Mouse (Mus musculus) MEL (cell line): ENCODE data around the gene Il17ra. TPM values are rescaled to one million over a fixed set of nuclear protein-coding genes. Genes with fewer than 3 reads are reported as not detected.

Source experiments
- DNase-seq: peaks from one replicate; pipeline ENCODE4 v3.0.0; 2011; ENCODE audit warnings: low read depth, low spot score
- H3K27ac ChIP-seq: 2 replicates; pipeline ENCODE4 v1.5.1; 2012; ENCODE audit warnings: low read depth, mild to moderate bottlenecking, control low read depth, low read length, moderate library complexity; ENCODE audit not compliant: control insufficient read depth
- H3K27me3 ChIP-seq, 2 experiments: fragments of 150-350 bp in 1 of 2; sonication (generic) in 1 of 2; 2 replicates each; pipeline ENCODE4 v1.6.1; 2012; ENCODE audit warnings: low read length in 2 of 2, mild to moderate bottlenecking in 2 of 2, improper control_type of control experiment in 1 of 2, moderate library complexity in 1 of 2; ENCODE audit not compliant: insufficient read depth in 2 of 2, control insufficient read depth in 1 of 2
- H3K36me3 ChIP-seq, 2 experiments: 2 replicates each; pipeline ENCODE4 v1.6.1; 2012 to 2014; ENCODE audit warnings: low read length in 2 of 2, improper control_type of control experiment in 1 of 2, inconsistent platforms in 1 of 2, mild to moderate bottlenecking in 1 of 2; ENCODE audit not compliant: insufficient read depth in 2 of 2, control insufficient read depth in 1 of 2
- H3K4me1 ChIP-seq, 2 experiments: fragments of 150-350 bp in 1 of 2; sonication (generic) in 1 of 2; 2 replicates each; pipeline ENCODE4 v1.6.1; 2012; ENCODE audit warnings: low read length in 2 of 2, improper control_type of control experiment in 1 of 2, mild to moderate bottlenecking in 1 of 2; ENCODE audit not compliant: insufficient read depth in 2 of 2, control insufficient read depth in 1 of 2
- H3K4me3 ChIP-seq, 2 experiments: fragments of 150-350 bp in 1 of 2; sonication (generic) in 1 of 2; 2 replicates each; pipeline ENCODE4 v1.5.1; 2012; ENCODE audit warnings: low read depth in 2 of 2, low read length in 2 of 2, mild to moderate bottlenecking in 2 of 2, moderate library complexity in 2 of 2, control low read depth in 1 of 2, improper control_type of control experiment in 1 of 2; ENCODE audit not compliant: control insufficient read depth in 1 of 2, insufficient read depth in 1 of 2
- H3K79me2 ChIP-seq: 2 replicates; pipeline ENCODE4 v1.6.1; 2012; ENCODE audit warnings: mild to moderate bottlenecking, low read length, moderate library complexity; ENCODE audit not compliant: control insufficient read depth, poor library complexity, insufficient read depth
- H3K9ac ChIP-seq: 2 replicates; pipeline ENCODE4 v1.6.1; 2012; ENCODE audit warnings: low read depth, mild to moderate bottlenecking, control low read depth, low read length, moderate library complexity; ENCODE audit not compliant: control insufficient read depth, poor library complexity, severe bottlenecking
- H3K9me3 ChIP-seq: fragments of 150-350 bp; sonication (generic); replicated peaks from 2 replicates; pipeline ENCODE4 v1.6.1; 2012; ENCODE audit warnings: mild to moderate bottlenecking, low read length, improper control_type of control experiment, moderate library complexity; ENCODE audit not compliant: insufficient read depth
- BHLHE40 ChIP-seq: IDR thresholded peaks from 2 replicates; pipeline ENCODE4 v1.6.1; 2012; ENCODE audit warnings: low read depth, mild to moderate bottlenecking, inconsistent platforms, low read length, improper control_type of control experiment, borderline replicate concordance
- CHD2 ChIP-seq: IDR thresholded peaks from 2 replicates; pipeline ENCODE4 v1.6.1; 2011; ENCODE audit warnings: low read length, improper control_type of control experiment
- CTCF ChIP-seq, 3 experiments: IDR thresholded peaks in 2 of 3; conservative IDR thresholded peaks in 1 of 3; 2 replicates each; pipeline ENCODE4 v1.5.1; 2011 to 2012; ENCODE audit warnings: low read length in 3 of 3, low read depth in 2 of 3, mild to moderate bottlenecking in 2 of 3, improper control_type of control experiment in 1 of 3, inconsistent platforms in 1 of 3, mixed read lengths in 1 of 3, moderate library complexity in 1 of 3; ENCODE audit not compliant: control insufficient read depth in 1 of 3, insufficient read depth in 1 of 3, poor library complexity in 1 of 3, severe bottlenecking in 1 of 3
- E2F4 ChIP-seq: IDR thresholded peaks from 2 replicates; pipeline ENCODE4 v1.6.1; 2011; ENCODE audit warnings: low read depth, low read length, improper control_type of control experiment, borderline replicate concordance
- ELF1 ChIP-seq: IDR thresholded peaks from 2 replicates; pipeline ENCODE4 v1.6.1; 2014; ENCODE audit warnings: low read depth, mild to moderate bottlenecking, inconsistent platforms, low read length, improper control_type of control experiment, moderate library complexity
- EP300 ChIP-seq, 2 experiments: IDR thresholded peaks; 2 replicates each; pipeline ENCODE4 v1.6.1; 2011; ENCODE audit warnings: improper control_type of control experiment in 2 of 2, low read length in 2 of 2, low read depth in 1 of 2, mild to moderate bottlenecking in 1 of 2
- ETS1 ChIP-seq: IDR thresholded peaks from 2 replicates; pipeline ENCODE4 v1.6.1; 2012; ENCODE audit warnings: low read depth, mild to moderate bottlenecking, inconsistent platforms, low read length, improper control_type of control experiment, moderate library complexity
- GABPA ChIP-seq: IDR thresholded peaks from 2 replicates; pipeline ENCODE4 v1.6.1; 2012; ENCODE audit warnings: low read depth, mild to moderate bottlenecking, inconsistent platforms, low read length, improper control_type of control experiment, moderate library complexity
- GATA1 ChIP-seq: IDR thresholded peaks from 2 replicates; pipeline ENCODE4 v1.6.1; 2011; ENCODE audit warnings: low read depth, low read length, improper control_type of control experiment
- HCFC1 ChIP-seq: IDR thresholded peaks from 2 replicates; pipeline ENCODE4 v1.6.1; 2012; ENCODE audit warnings: low read depth, mild to moderate bottlenecking, inconsistent platforms, low read length, improper control_type of control experiment, moderate library complexity
- JUND ChIP-seq: IDR thresholded peaks from 2 replicates; pipeline ENCODE4 v1.6.1; 2011; ENCODE audit warnings: low read depth, mild to moderate bottlenecking, improper control_type of control experiment, low read length
- MAX ChIP-seq: IDR thresholded peaks from 2 replicates; pipeline ENCODE4 v1.6.1; 2011; ENCODE audit warnings: low read length, improper control_type of control experiment
- MAZ ChIP-seq: IDR thresholded peaks from 2 replicates; pipeline ENCODE4 v1.6.1; 2012; ENCODE audit warnings: low read depth, mild to moderate bottlenecking, inconsistent platforms, low read length, improper control_type of control experiment
- MXI1 ChIP-seq: IDR thresholded peaks from 2 replicates; pipeline ENCODE4 v1.6.1; 2011; ENCODE audit warnings: mild to moderate bottlenecking, low read depth, low read length, improper control_type of control experiment
- MYB ChIP-seq: IDR thresholded peaks from 2 replicates; pipeline ENCODE4 v1.6.1; 2011; ENCODE audit warnings: mild to moderate bottlenecking, low read depth, low read length, improper control_type of control experiment
- MYC ChIP-seq: IDR thresholded peaks from 2 replicates; pipeline ENCODE4 v1.6.1; 2011; ENCODE audit warnings: low read depth, mild to moderate bottlenecking, low read length, improper control_type of control experiment, moderate library complexity
- NELFE ChIP-seq: IDR thresholded peaks from 2 replicates; pipeline ENCODE4 v1.6.1; 2011; ENCODE audit warnings: low read depth, low read length, improper control_type of control experiment
- POLR2A ChIP-seq, 2 experiments: IDR thresholded peaks; 2 replicates each; pipeline ENCODE4 v1.6.1; 2011 to 2012; ENCODE audit warnings: low read length in 2 of 2, mild to moderate bottlenecking in 2 of 2, control low read depth in 1 of 2, improper control_type of control experiment in 1 of 2, low read depth in 1 of 2, moderate library complexity in 1 of 2; ENCODE audit not compliant: control insufficient read depth in 1 of 2, insufficient read depth in 1 of 2, poor library complexity in 1 of 2
- POLR2AphosphoS2 ChIP-seq: IDR thresholded peaks from 2 replicates; pipeline ENCODE4 v1.6.1; 2011; ENCODE audit warnings: low read length, improper control_type of control experiment
- POLR2AphosphoS5 ChIP-seq: IDR thresholded peaks from 2 replicates; pipeline ENCODE4 v1.6.1; 2012; ENCODE audit warnings: low read depth, borderline replicate concordance, mild to moderate bottlenecking, inconsistent platforms, low read length, moderate library complexity, mixed read lengths
- RAD21 ChIP-seq: IDR thresholded peaks from 2 replicates; pipeline ENCODE4 v1.6.1; 2011; ENCODE audit warnings: mild to moderate bottlenecking, low read depth, low read length, improper control_type of control experiment
- RCOR1 ChIP-seq: IDR thresholded peaks from 2 replicates; pipeline ENCODE4 v1.6.1; 2012; ENCODE audit warnings: low read depth, mild to moderate bottlenecking, inconsistent platforms, low read length, improper control_type of control experiment
- SIN3A ChIP-seq: IDR thresholded peaks from 2 replicates; pipeline ENCODE4 v1.6.1; 2012; ENCODE audit warnings: low read length, improper control_type of control experiment, inconsistent platforms
- SMC3 ChIP-seq: IDR thresholded peaks from 2 replicates; pipeline ENCODE4 v1.6.1; 2011; ENCODE audit warnings: low read depth, low read length, improper control_type of control experiment
- UBTF ChIP-seq: IDR thresholded peaks from 2 replicates; pipeline ENCODE4 v1.6.1; 2012; ENCODE audit warnings: low read depth, mild to moderate bottlenecking, inconsistent platforms, low read length, improper control_type of control experiment, moderate library complexity, borderline replicate concordance; ENCODE audit not compliant: insufficient read depth
- USF1 ChIP-seq: IDR thresholded peaks from 2 replicates; pipeline ENCODE4 v1.6.1; 2014; ENCODE audit warnings: low read depth, mild to moderate bottlenecking, inconsistent platforms, low read length, improper control_type of control experiment, moderate library complexity
- ZMIZ1 ChIP-seq: IDR thresholded peaks from 2 replicates; pipeline ENCODE4 v1.6.1; 2012; ENCODE audit warnings: low read depth, mild to moderate bottlenecking, inconsistent platforms, low read length, improper control_type of control experiment, moderate library complexity
- ZNF384 ChIP-seq: IDR thresholded peaks from 2 replicates; pipeline ENCODE4 v1.6.1; 2012; ENCODE audit warnings: low read depth, mild to moderate bottlenecking, inconsistent platforms, low read length, improper control_type of control experiment
- polyA plus RNA-seq, 2 experiments: library from polyadenylated mRNA; stranded (reverse) in 1 of 2; unstranded in 1 of 2; fragments of >175 nt in 1 of 2; fragments of >200 nt in 1 of 2; gene quantifications; 2 replicates each; pipeline versions ENCODE4 v1.2.1 to v1.2.4; 2012; ENCODE audit warnings: low replicate concordance in 2 of 2, low read depth in 1 of 2; ENCODE audit not compliant: insufficient read length in 2 of 2, insufficient read depth in 1 of 2, missing spikeins in 1 of 2
- total RNA-seq: library from RNA; depleted of rRNA; stranded (reverse); fragments of 300-350 nt; gene quantifications from 2 replicates; pipeline ENCODE4 v1.2.3, GENCODE M21; 2012

The Il17ra gene
- total and polyA plus RNA-seq, 3 experiments = 18.0 to 43.3 TPM; not detected in 1

- no peak for TF ChIP-seq POLR2AphosphoS5
- TF ChIP-seq MYB = 0 out of 2 replicates have a peak, but pooled peaks have one; percentile 41
- no peak for TF ChIP-seq SMC3
- TF ChIP-seq ETS1 = peak; percentile 71
- TF ChIP-seq CHD2 = peak; percentile 28; the same call in 1 of the 2 replicates
- no peak for TF ChIP-seq JUND
- TF ChIP-seq POLR2A (IDR thresholded peaks at IDR 0.05; ENCODE audit: control insufficient read depth in 1 of 2, insufficient read depth in 1 of 2, low read depth in 1 of 2, low read length in 2 of 2, poor library complexity in 1 of 2) = no peak
- no peak for TF ChIP-seq UBTF
- 0 out of 2 replicates have a peak, but pooled peaks have one; percentile 63 for TF ChIP-seq MYC
- peak; percentile 25; the same call in 1 of the 2 replicates for TF ChIP-seq BHLHE40
Observed at GRCm38 (mm10) chr6:120463884-120464283, 837 bp downstream of the Il17ra start (continued).

- no peaks in the 10 kb centered on the region for H3K27me3 ChIP-seq
- no peak for DNase-seq
- H3K79me2 ChIP-seq = peaks cover 44% of the 10 kb centered on the region
- no peak for TF ChIP-seq E2F4
- no peak for TF ChIP-seq MXI1
- TF ChIP-seq ELF1 = no peak
- TF ChIP-seq SIN3A = peak; percentile 6; the same call in 1 of the 2 replicates
- no peak for TF ChIP-seq EP300 (IDR thresholded peaks at IDR 0.05; ENCODE audit: low read depth in 1 of 2, low read length in 2 of 2)
- 0 out of 2 replicates have a peak, but pooled peaks have one; percentile 10 for TF ChIP-seq GATA1
- no peak for TF ChIP-seq ZMIZ1
- TF ChIP-seq GABPA = no peak
- H3K9me3 ChIP-seq = no peaks in the 10 kb centered on the region
- H3K4me3 ChIP-seq = peak overlapping the region; percentile 88
- H3K27ac ChIP-seq = peak overlapping the region; percentile 32
- peaks cover 0 to 34% of the 10 kb centered on the region in 2 experiments; a peak in 2 of 4 replicates for H3K36me3 ChIP-seq
- peak overlapping the region; percentile 93 for H3K9ac ChIP-seq
- H3K4me1 ChIP-seq = peaks cover 23 to 35% of the 10 kb centered on the region in 2 experiments
Observed at GRCm38 (mm10) chr6:120464406-120464939, 1.4 kb downstream of the Il17ra start.

GRCm38 (mm10) chr6:120465393-120465792 is 2.3 kb downstream of the Il17ra start:
- Histone ChIP-seq H3K27ac (peak overlapping the region; percentile 4; the same call in 1 of the 2 replicates), H3K4me1 (peaks cover 25 to 44% of the 10 kb centered on the region in 2 experiments)
- no peak for TF ChIP-seq CTCF (IDR thresholded peaks at IDR 0.05 in 2 of 3, conservative IDR thresholded peaks at IDR 0.05 in 1 of 3; ENCODE audit: control insufficient read depth in 1 of 3, insufficient read depth in 1 of 3, low read depth in 2 of 3, low read length in 3 of 3, poor library complexity in 1 of 3, severe bottlenecking in 1 of 3)
- TF ChIP-seq JUND = no peak
- no peak for TF ChIP-seq NELFE
- TF ChIP-seq GATA1 = no peak
- TF ChIP-seq USF1 = no peak
- TF ChIP-seq RCOR1 = no peak
- TF ChIP-seq ZNF384 = no peak
- TF ChIP-seq HCFC1 = no peak
- TF ChIP-seq ZMIZ1 = no peak
- no peak for TF ChIP-seq UBTF
- no peak for TF ChIP-seq CHD2
- no peak for TF ChIP-seq RAD21
- no peak for TF ChIP-seq MAX
- no peak for TF ChIP-seq EP300 (IDR thresholded peaks at IDR 0.05; ENCODE audit: low read depth in 1 of 2, low read length in 2 of 2)
- no peak for TF ChIP-seq MYC
- no peak for TF ChIP-seq POLR2AphosphoS2
- TF ChIP-seq GABPA = no peak
- no peak for TF ChIP-seq MAZ

More at GRCm38 (mm10) chr6:120465393-120465792, 2.3 kb downstream of the Il17ra start:
- Histone ChIP-seq H3K79me2 (peaks cover 49% of the 10 kb centered on the region), H3K4me3 (no peak overlapping the region), H3K9me3 (no peaks in the 10 kb centered on the region), H3K27me3 (no peaks in the 10 kb centered on the region), H3K36me3 (peaks cover 0 to 41% of the 10 kb centered on the region in 2 experiments; a peak in 2 of 4 replicates), H3K9ac (no peak overlapping the region; the same call in 1 of the 2 replicates)
- DNase-seq = no peak
